Mouse (Mus musculus) heart, adult 18-20 months (tissue): Measurements from ENCODE around the gene Fndc3a. TPM values are rescaled to one million over a fixed set of nuclear protein-coding genes. Genes with fewer than 3 reads are reported as not detected.

Source experiments
- DNase-seq, 2 experiments: peaks; one replicate each; pipeline ENCODE4 v3.0.0; 2021 to 2022; ENCODE audit warnings: mixed read lengths in 1 of 2
- total RNA-seq, 2 experiments: library from RNA; stranded (reverse); gene quantifications; 2 replicates each; pipeline ENCODE4 v1.2.3; 2021

Gene Fndc3a
- total RNA-seq, 2 experiments from 2014 or later: 14.5 to 18.5 TPM

- DNase-seq: no peak
These were observed 173.3 kb downstream of the Fndc3a start for GRCm38 (mm10) chr14:72536392-72537017.

GRCm38 (mm10) chr14:72533862-72534261, 175.9 kb downstream of the Fndc3a start:
- DNase-seq: no peak

DNA sequence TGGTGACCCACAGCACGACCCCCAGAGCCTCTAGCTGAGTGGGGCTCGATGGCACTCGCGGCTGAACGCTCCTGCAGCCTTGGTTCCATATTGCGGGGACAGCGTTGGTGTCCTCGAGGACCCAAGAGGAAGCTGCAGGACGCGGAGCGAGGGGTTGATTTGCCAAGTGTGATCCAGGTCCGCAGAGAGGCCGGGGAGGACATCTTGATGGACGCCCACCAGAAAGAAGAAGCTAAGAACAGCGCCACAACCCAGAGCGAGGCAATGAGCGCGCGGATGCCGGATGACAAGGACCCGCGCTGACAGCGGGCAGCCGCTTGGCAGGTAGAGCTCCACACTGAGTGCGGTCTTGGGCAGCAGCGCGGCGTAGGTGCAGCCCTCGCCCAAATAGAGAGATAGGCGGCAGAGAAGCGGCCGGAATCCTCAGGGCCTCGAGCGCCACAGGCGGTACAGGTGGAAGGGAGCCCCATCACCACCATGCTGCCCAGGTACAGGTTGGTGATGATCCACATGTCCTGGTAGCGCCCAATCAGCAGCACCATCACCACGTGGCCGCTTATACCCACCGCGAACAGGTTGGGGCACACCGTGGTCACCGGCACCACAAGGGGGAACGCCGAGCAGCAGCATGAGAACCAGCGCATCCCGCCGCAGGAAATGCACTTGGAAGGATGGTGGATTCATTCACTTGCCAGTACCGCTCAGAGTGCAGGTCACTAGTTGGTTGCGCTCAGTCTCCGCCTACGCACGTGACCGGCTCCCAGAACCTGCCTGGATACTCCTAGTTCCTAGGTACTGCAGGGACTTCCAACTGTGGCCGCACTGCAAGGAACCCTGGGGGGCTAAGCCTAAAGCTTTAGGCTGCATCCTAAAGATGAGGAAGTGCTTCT, 177.5 kb downstream of the Fndc3a start:
- DNase-seq: no peak

- no peak for DNase-seq
These were observed 182.7 kb downstream of the Fndc3a start for GRCm38 (mm10) chr14:72527126-72527525.

- DNase-seq: no peak
These were observed 190.2 kb downstream of the Fndc3a start for GRCm38 (mm10) chr14:72519561-72519960.

DNA sequence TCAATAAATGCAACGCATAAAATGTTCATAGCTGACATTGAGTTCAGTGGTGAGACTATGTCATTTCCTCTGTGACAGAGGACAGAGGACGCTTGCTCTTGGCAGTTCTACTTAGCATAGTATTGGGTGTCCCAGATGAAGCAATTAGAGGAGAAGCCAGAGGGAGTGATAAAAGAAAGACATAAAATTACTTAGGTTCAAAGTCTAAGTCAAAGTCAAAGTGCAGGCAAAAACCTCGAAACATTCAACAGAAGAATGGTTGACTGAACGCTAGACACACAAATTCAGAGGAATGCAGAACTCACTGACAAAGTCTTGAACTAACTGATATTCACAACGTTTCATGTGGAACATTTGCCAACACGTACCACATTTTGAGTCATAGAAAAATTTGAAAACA, 191.0 kb downstream of the Fndc3a start:
- no peak for DNase-seq

DNA sequence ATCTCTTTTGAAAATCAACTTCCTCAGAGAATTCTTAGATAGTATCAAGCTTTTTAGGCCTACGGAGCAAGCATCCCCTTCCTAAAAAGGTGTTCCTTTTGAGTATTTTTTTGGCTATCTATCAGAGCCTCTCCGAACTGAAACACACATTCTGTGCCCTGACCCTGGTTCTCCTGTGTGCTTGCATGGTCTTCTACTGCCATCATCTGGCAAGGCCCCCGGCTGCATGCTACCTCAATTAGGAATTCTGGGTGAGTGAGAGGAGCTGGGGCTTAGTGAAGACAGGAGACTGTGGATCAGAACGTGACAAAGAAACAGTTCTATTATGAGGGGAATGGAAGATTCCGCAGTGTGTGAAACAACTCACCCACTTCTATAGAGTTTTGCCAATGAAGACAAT, 193.4 kb downstream of the Fndc3a start:
- peak in 1 of 2 experiments; percentile 54 for DNase-seq

DNA sequence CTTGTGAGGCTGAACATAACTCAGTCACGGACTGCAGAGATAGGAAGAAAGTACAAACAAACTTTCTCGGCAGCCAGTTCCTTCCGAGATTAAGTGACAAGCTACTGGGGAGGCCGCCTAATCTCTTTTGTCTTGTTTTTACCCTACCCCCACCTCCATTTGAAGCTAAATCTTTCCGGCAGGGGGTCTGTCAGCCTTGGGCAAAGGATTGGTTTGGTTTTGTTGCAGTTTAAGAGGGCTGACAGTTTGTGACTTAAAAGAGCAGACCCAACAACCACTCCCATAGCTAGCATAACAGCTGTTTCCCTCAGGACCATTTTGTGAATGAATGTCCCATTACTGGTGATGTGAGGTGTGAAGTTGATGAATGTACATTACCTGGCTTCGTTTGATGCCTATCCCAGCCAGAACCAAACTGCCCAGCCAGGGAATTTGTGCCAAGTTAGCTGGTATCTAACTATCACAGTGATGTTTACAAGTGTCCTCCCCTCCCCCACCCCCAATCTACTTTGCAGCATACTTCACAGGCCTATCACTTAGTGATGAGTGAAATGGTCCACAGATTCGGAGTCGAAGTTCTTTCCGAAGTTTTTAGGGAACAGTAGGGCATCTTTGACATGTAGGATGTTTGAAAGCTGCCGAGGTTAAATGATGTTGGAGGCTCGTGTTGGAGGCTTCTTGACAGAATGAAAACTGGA, 202.9 kb downstream of the Fndc3a start:
- DNase-seq: no peak

DNA sequence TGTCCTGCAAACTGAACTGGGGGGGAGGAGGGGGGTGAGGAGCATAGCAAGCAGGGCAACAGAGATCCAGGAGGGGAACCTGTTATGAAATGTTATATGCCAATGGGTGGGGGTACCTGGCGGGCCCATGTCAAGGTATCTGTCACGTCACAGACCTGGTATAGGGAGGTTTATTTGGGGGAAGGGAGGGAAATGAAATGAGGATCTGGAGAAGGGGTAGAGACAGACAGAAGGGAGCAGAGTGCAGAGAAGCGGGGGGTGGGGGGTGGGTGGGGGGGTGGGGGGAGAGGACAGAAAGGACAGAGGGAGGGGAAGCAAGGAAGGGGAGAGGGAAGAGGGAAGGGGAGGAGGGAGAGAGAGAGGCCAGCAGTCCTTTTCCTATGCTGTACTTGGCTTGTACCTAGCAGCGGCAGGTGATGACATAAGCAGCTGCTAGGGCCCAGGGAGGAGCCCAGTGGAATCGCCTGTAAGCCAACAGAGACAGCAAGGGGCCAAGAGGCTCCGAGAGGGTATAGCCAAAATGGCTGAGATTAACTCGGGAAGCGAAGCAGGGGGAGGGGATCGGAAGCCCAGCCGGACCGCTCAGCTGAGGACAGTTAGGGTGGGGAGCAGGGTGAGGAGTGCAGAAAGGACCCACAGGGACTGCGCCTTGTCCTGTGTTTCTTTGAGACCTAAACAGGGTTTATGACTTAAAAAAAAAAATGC, 203.6 kb downstream of the Fndc3a start:
- peak; percentile 2 to 12 for DNase-seq

DNA sequence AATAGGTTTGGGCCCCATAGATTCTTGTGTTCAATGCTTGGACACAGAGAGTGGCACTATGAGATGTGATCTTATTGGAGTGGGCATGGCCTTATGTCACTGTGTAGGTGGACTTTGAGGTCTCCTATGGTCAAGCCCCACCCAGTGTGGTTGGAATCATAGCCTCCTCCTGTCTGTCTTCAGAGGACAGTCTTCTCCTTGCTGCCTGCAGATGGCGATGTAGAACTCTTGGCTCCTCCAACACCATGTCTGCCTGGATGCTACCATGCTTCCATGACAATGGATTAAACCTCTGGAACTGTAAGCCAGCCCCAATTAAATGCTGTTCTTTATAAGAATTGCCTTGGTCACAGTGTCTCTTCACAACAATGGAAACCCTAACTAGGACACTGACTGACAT, 204.8 kb downstream of the Fndc3a start:
- DNase-seq: no peak

DNA sequence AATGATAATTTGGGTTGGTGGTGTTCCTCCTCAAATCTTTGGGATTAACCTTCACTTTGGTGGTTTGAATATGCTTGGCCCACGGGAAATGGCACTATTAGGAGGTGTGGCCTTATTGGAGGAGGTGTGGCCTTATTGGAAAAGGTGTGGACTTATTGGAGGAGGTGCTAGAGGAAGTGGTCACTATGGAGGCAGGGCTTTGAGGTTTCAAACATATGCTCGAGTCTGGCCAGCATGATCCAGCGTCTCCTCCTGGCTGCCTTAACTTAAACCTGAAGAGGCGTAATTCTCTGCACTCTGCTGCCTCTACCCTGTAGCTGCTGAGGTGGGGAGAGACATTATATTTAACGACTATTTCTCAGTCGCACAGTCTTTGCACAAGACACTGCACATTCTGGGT, 206.6 kb downstream of the Fndc3a start:
- DNase-seq: no peak

DNA sequence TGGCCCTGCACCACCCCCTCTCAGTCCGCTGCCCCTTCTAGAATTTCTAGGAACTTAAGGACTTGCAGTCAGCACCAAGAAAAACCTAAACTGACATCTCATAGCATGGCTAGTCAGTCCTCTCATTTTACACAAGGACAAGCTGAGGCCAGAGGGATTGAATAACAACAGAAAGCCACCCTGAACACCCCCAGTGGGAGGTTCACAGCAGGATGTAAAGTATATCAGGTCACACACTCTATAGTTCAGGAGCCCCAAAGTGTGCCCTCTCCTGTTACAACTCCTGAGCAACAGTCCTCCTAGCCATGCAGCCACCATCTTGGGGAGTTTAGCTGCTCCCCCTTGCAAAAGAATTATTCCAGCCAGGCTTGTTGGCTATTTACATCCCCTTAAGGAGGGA, 216.0 kb downstream of the Fndc3a start:
- no peak for DNase-seq

GRCm38 (mm10) chr14:72491738-72492137, 218.1 kb downstream of the Fndc3a start, which contains the start of gene Gm9195:
TSS of gene Gm9195 (minus strand) at chr14:72491838.
- no peak for DNase-seq

DNA sequence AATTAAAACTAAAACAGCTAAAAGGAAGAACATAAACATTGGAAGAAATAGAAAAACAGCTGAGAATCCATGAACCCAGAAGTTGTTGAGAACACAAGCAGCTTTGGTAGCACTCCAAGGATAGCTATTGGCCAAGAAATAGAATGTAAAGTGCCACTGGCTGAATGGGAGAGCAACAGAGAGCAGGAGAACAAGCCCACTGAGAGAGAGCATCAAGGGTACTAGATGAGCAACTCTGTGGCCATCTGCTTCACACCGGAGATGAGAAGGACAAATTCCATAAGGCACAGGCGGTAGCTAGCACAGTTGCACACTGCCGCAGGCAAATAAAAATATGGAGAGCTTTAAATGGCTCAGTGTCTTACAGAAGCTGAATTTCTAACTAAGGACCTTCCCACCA, 219.4 kb downstream of the Fndc3a start:
- no peak for DNase-seq

Other genes with a start within 250 kb of the Fndc3a start
- gene Gm9195, start 218.2 kb downstream of the Fndc3a start, total RNA-seq: not detected